ENCODE assay signal across 19 mouse cellular contexts in genomic region chr5:113142018-113142417, GRCm38 (mm10).
A peak's percentile ranks its signal among the peaks of the same experiment; 100 is the strongest.
DNase-seq lines count a peak whose midpoint lies in the region; ATAC-seq and TF ChIP-seq lines count a peak whose summit lies in the region.
"Had no signal": no experiment of that assay in that cellular context is flagged by ENCODE, and none has a peak within 500 bp of the region (broad histone marks: within the 10 kb centered on the region; RNA-seq: fewer than 3 reads in every experiment).

No protein-coding gene starts in this region.

- ATAC-seq in hindbrain, embryonic 14.5 days (ENCODE audit: low FRiP score) = no peak
- no peak for ATAC-seq in hindbrain, embryonic 16.5 days
- no peak for ATAC-seq in midbrain, postnatal 0 days (ENCODE audit: low FRiP score)
- ATAC-seq in midbrain, embryonic 16.5 days = no peak
- ATAC-seq in limb, embryonic 15.5 days (ENCODE audit: insufficient number of reproducible peaks, low FRiP score, low TSS enrichment, low read depth) = no peak

- peak; percentile 95 for DNase-seq in heart, adult 11 months
- DNase-seq in heart, postnatal 14 days = no peak
- peak; percentile 28 for DNase-seq in hindbrain, embryonic 14.5 days (ENCODE audit: low spot score)
- DNase-seq in midbrain, postnatal 0 days (ENCODE audit: low spot score) = no peak
- DNase-seq in kidney, postnatal 36 days = no peak
- DNase-seq: adrenal gland, postnatal 25 days; cerebellum, adult 11 months; cerebellum, postnatal 14 days; kidney, adult 11 months; thymus, postnatal 14 days had no signal

- no peak overlapping the region for H3K4me2 ChIP-seq in hindbrain, embryonic 14.5 days (replicated peaks)
- no peak overlapping the region for H3K4me2 ChIP-seq in hindbrain, embryonic 16.5 days (ENCODE audit: low read length)
- H3K4me2 ChIP-seq in midbrain, postnatal 0 days (ENCODE audit: low read depth, low read length, poor library complexity, severe bottlenecking) = no peak overlapping the region
- no peak overlapping the region for H3K4me2 ChIP-seq in midbrain, embryonic 16.5 days (ENCODE audit: low read length)
- H3K4me2 ChIP-seq in limb, embryonic 15.5 days = no peak overlapping the region
- H3K4me2 ChIP-seq: embryonic facial prominence, embryonic 15.5 days; liver, embryonic 15.5 days; midbrain, embryonic 12.5 days had no signal

- WGBS in hindbrain, embryonic 14.5 days = 95% methylated on average over 5 of the region's 5 CpGs
- 89% methylated on average over 5 of the region's 5 CpGs for WGBS in hindbrain, embryonic 16.5 days
- 93% methylated on average over 5 of the region's 5 CpGs for WGBS in midbrain, postnatal 0 days
- WGBS in midbrain, embryonic 16.5 days = 95% methylated on average over 5 of the region's 5 CpGs
- 84% methylated on average over 5 of the region's 5 CpGs for WGBS in limb, embryonic 15.5 days

- H3K27ac ChIP-seq in hindbrain, embryonic 14.5 days = no peak overlapping the region
- no peak overlapping the region; the same call in 1 of the 2 replicates for H3K27ac ChIP-seq in hindbrain, embryonic 16.5 days (ENCODE audit: low read depth, low read length)
- H3K27ac ChIP-seq in midbrain, postnatal 0 days (ENCODE audit: low read depth, low read length) = peak overlapping the region; percentile 34; the same call in 1 of the 2 replicates
- no peak overlapping the region for H3K27ac ChIP-seq in midbrain, embryonic 16.5 days (ENCODE audit: low read length)
- H3K27ac ChIP-seq in limb, embryonic 15.5 days = 0 out of 2 replicates have a peak overlapping the region, but pooled peaks have one; percentile 23
- H3K27ac ChIP-seq: embryonic facial prominence, embryonic 15.5 days; liver, embryonic 15.5 days; macrophage; midbrain, embryonic 12.5 days; stomach, postnatal 0 days had no signal

- no peak overlapping the region for H3K4me3 ChIP-seq in hindbrain, embryonic 14.5 days (replicated peaks; ENCODE audit: low read length)
- H3K4me3 ChIP-seq in hindbrain, embryonic 16.5 days (ENCODE audit: low read length) = no peak overlapping the region
- no peak overlapping the region for H3K4me3 ChIP-seq in midbrain, postnatal 0 days (ENCODE audit: low read depth, low read length)
- H3K4me3 ChIP-seq in midbrain, embryonic 16.5 days (ENCODE audit: low read depth, low read length) = no peak overlapping the region
- H3K4me3 ChIP-seq in limb, embryonic 15.5 days = no peak overlapping the region
- H3K4me3 ChIP-seq: embryonic facial prominence, embryonic 15.5 days; liver, embryonic 15.5 days; midbrain, embryonic 12.5 days had no signal

- no peak for TF ChIP-seq CTCF in midbrain, postnatal 0 days (IDR thresholded peaks at IDR 0.05)

- H3K27me3 ChIP-seq in hindbrain, embryonic 14.5 days (ENCODE audit: control insufficient read depth, insufficient read depth, low read length) = peaks cover 13% of the 10 kb centered on the region
- H3K27me3 ChIP-seq in hindbrain, embryonic 16.5 days (replicated peaks; ENCODE audit: control insufficient read depth, insufficient read depth, low read length) = peaks cover 2% of the 10 kb centered on the region; the same call in 1 of the 2 replicates
- H3K27me3 ChIP-seq in midbrain, postnatal 0 days (ENCODE audit: insufficient read depth, low read length) = no peaks in the 10 kb centered on the region
- no peaks in the 10 kb centered on the region for H3K27me3 ChIP-seq in midbrain, embryonic 16.5 days (ENCODE audit: control insufficient read depth, insufficient read depth, low read depth, low read length)
- peaks cover 10% of the 10 kb centered on the region; the same call in 1 of the 2 replicates for H3K27me3 ChIP-seq in limb, embryonic 15.5 days
- H3K27me3 ChIP-seq: CH12.LX had no signal

- intact Hi-C loops in heart, postnatal 14 days (cut with DNase I) = no loop called here

- no peaks in the 10 kb centered on the region for H3K9me3 ChIP-seq in hindbrain, embryonic 14.5 days (ENCODE audit: control insufficient read depth, low read length)
- 0 out of 2 replicates have a peak, but pooled peaks cover 3% of the 10 kb centered on the region for H3K9me3 ChIP-seq in hindbrain, embryonic 16.5 days (ENCODE audit: control insufficient read depth, low read length)
- H3K9me3 ChIP-seq in midbrain, postnatal 0 days (ENCODE audit: low read length) = no peaks in the 10 kb centered on the region
- H3K9me3 ChIP-seq in midbrain, embryonic 16.5 days (replicated peaks; ENCODE audit: control insufficient read depth, low read length, poor library complexity, severe bottlenecking) = no peaks in the 10 kb centered on the region
- H3K9me3 ChIP-seq in limb, embryonic 15.5 days = no peaks in the 10 kb centered on the region
- H3K9me3 ChIP-seq: embryonic facial prominence, embryonic 15.5 days; liver, embryonic 15.5 days had no signal

- H3K4me1 ChIP-seq in hindbrain, embryonic 14.5 days (replicated peaks; ENCODE audit: control insufficient read depth, insufficient read depth, low read length) = peaks cover 25% of the 10 kb centered on the region
- H3K4me1 ChIP-seq in hindbrain, embryonic 16.5 days (ENCODE audit: control insufficient read depth, insufficient read depth, low read depth, low read length) = peaks cover 36% of the 10 kb centered on the region
- H3K4me1 ChIP-seq in midbrain, postnatal 0 days (ENCODE audit: insufficient read depth, low read length) = peaks cover 14% of the 10 kb centered on the region
- H3K4me1 ChIP-seq in midbrain, embryonic 16.5 days (ENCODE audit: control insufficient read depth, insufficient read depth, low read length) = peaks cover 19% of the 10 kb centered on the region
- H3K4me1 ChIP-seq in limb, embryonic 15.5 days = peaks cover 59% of the 10 kb centered on the region

- no peak overlapping the region for H3K9ac ChIP-seq in hindbrain, embryonic 14.5 days
- H3K9ac ChIP-seq in hindbrain, embryonic 16.5 days (ENCODE audit: low read depth, low read length) = no peak overlapping the region
- H3K9ac ChIP-seq in midbrain, postnatal 0 days (replicated peaks; ENCODE audit: low read length, poor library complexity, severe bottlenecking) = no peak overlapping the region
- H3K9ac ChIP-seq in midbrain, embryonic 16.5 days (ENCODE audit: low read depth, low read length) = no peak overlapping the region
- no peak overlapping the region for H3K9ac ChIP-seq in limb, embryonic 15.5 days
- H3K9ac ChIP-seq: embryonic facial prominence, embryonic 15.5 days; liver, embryonic 15.5 days; midbrain, embryonic 12.5 days had no signal

- H3K36me3 ChIP-seq in hindbrain, embryonic 14.5 days (replicated peaks; ENCODE audit: control insufficient read depth, insufficient read depth) = no peaks in the 10 kb centered on the region
- no peaks in the 10 kb centered on the region for H3K36me3 ChIP-seq in hindbrain, embryonic 16.5 days (ENCODE audit: control insufficient read depth, insufficient read depth, low read length)
- no peaks in the 10 kb centered on the region for H3K36me3 ChIP-seq in midbrain, postnatal 0 days (ENCODE audit: insufficient read depth, low read length)
- H3K36me3 ChIP-seq in midbrain, embryonic 16.5 days (ENCODE audit: control insufficient read depth, insufficient read depth, low read length) = no peaks in the 10 kb centered on the region
- no peaks in the 10 kb centered on the region for H3K36me3 ChIP-seq in limb, embryonic 15.5 days
- H3K36me3 ChIP-seq: embryonic facial prominence, embryonic 15.5 days; liver, embryonic 15.5 days; midbrain, embryonic 12.5 days had no signal

Comparison
In these comparisons a context has a peak if more than half of its experiments do, and no peak if none do; other contexts are left out.
1. DNase-seq: peak in heart, adult 11 months (single experiment) and hindbrain, embryonic 14.5 days (single experiment); none in heart, postnatal 14 days (0 of 2), midbrain, postnatal 0 days (single experiment) and kidney, postnatal 36 days (0 of 2).
2. H3K27ac ChIP-seq: peak in midbrain, postnatal 0 days (single experiment) and limb, embryonic 15.5 days (single experiment); none in hindbrain, embryonic 14.5 days (single experiment), hindbrain, embryonic 16.5 days (single experiment) and midbrain, embryonic 16.5 days (single experiment).